Mouse (Mus musculus) CD8-positive naive resting alpha-beta T cell, adult 57 days (primary cell): Measurements from ENCODE around the gene Olfr1404. TPM values are rescaled to one million over a fixed set of nuclear protein-coding genes. Genes with fewer than 3 reads are reported as not detected.

Source experiments
- total RNA-seq: library from RNA; stranded (reverse); gene quantifications from one replicate; pipeline ENCODE4 v1.2.4, GENCODE M21; 2023

The Olfr1404 gene
- total RNA-seq, result not detected

GRCm38 (mm10) chr1:173212092-173212491, at the start of gene Olfr1404:
Olfr1404 (plus strand) TSS chr1:173212392.

GRCm38 (mm10) chr1:173190540-173190939, 21.7 kb upstream of the Olfr1404 start, which contains the start of gene Olfr1406:
Olfr1406 (minus strand) TSS chr1:173190640.

GRCm38 (mm10) chr1:173197508-173197907, 14.7 kb upstream of the Olfr1404 start, which contains the start of gene Olfr218:
Olfr218 (plus strand) TSS chr1:173197808.

GRCm38 (mm10) chr1:173227081-173227480, 14.9 kb downstream of the Olfr1404 start, which contains the start of gene Fcer1a:
Fcer1a (minus strand) TSS chr1:173227214.

GRCm38 (mm10) chr1:173265701-173266100, 53.5 kb downstream of the Olfr1404 start, which contains the start of gene Olfr418:
Olfr418 (plus strand) TSS chr1:173266001.

Other genes with a start within 250 kb of the Olfr1404 start
- gene Olfr1408, start 75.0 kb upstream of the Olfr1404 start, total RNA-seq, result not detected
- not detected for gene Olfr1406, start 21.8 kb upstream of the Olfr1404 start, total RNA-seq
- gene Olfr218, start 14.6 kb upstream of the Olfr1404 start, total RNA-seq, result not detected
- not detected for gene Fcer1a, start 14.8 kb downstream of the Olfr1404 start, total RNA-seq
- gene Olfr418, start 53.6 kb downstream of the Olfr1404 start, total RNA-seq, result not detected
- not detected for gene Mptx2, start 65.4 kb downstream of the Olfr1404 start, total RNA-seq
- not detected for gene Ackr1, start 121.4 kb downstream of the Olfr1404 start, total RNA-seq
- 65.8 TPM for gene Aim2, start 138.5 kb downstream of the Olfr1404 start, total RNA-seq
- gene Cadm3, start 155.3 kb downstream of the Olfr1404 start, total RNA-seq, result 0.15 TPM